Mouse (Mus musculus): ENCODE results near the gene Mmp14. TPM values are rescaled to one million over a fixed set of nuclear protein-coding genes. Genes with fewer than 3 reads are reported as not detected.

Gene Mmp14
- total RNA-seq, 1 experiment, result 29.8 TPM

DNA sequence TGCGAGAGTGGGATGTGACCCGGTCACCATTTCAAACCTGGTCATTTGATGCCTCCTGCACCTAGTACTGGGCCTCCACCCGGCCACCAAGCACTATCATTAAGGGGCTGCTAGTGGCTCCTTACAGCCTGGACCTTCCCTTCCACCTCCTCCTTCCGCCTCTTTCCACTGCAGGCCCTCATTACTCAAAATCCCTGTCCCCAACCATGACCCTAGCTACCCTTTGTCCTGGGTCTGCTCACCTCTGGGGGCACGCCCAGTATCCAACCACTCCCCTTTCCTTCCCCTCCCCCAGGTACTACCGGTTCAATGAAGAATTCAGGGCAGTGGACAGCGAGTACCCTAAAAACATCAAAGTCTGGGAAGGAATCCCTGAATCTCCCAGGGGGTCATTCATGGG is 8.2 kb downstream of the Mmp14 start:
- Histone ChIP-seq H3K9me3 (ENCODE audit: control insufficient read depth, insufficient read depth, low read depth, low read length) (no peaks in the 10 kb centered on the region), H3K36me3 (ENCODE audit: control insufficient read depth, insufficient read depth, low read length, poor library complexity, severe bottlenecking) (peaks cover 2% of the 10 kb centered on the region; the same call in 1 of the 2 replicates), H3K9ac (ENCODE audit: insufficient read depth, low read depth, low read length, poor library complexity, severe bottlenecking) (no peak overlapping the region), H3K27ac (ENCODE audit: insufficient read depth, low read depth, low read length, poor library complexity, severe bottlenecking) (no peak overlapping the region), H3K4me3 (ENCODE audit: insufficient read depth in 1 of 2, low read depth in 1 of 2, low read length in 2 of 2, poor library complexity in 1 of 2, severe bottlenecking in 1 of 2) (no peak overlapping the region), H3K4me1 (ENCODE audit: control insufficient read depth in 2 of 2, insufficient read depth in 2 of 2, low read length in 2 of 2, poor library complexity in 1 of 2) (peaks cover 9 to 30% of the 10 kb centered on the region in 2 experiments)
- in situ Hi-C loops (cut with MboI; ENCODE audit: low sequenced_read_pairs in 2 of 2, unreplicated experiment in 2 of 2), result no loop called here
- no peak for DNase-seq (ENCODE audit: low read depth, low spot score)
- TF ChIP-seq ZNF384 (IDR thresholded peaks at IDR 0.05; ENCODE audit: low read depth, low read length), result no peak
- TF ChIP-seq MAFK (IDR thresholded peaks at IDR 0.05; ENCODE audit: insufficient read depth, low read depth, low read length), result no peak
- no peak for TF ChIP-seq ZC3H11A (IDR thresholded peaks at IDR 0.05; ENCODE audit: borderline replicate concordance, low read depth, low read length)
- TF ChIP-seq CHD2 (IDR thresholded peaks at IDR 0.05; ENCODE audit: low read depth, low read length), result no peak
- TF ChIP-seq HCFC1 (IDR thresholded peaks at IDR 0.05; ENCODE audit: borderline replicate concordance, insufficient read depth, low read length), result no peak

DNA sequence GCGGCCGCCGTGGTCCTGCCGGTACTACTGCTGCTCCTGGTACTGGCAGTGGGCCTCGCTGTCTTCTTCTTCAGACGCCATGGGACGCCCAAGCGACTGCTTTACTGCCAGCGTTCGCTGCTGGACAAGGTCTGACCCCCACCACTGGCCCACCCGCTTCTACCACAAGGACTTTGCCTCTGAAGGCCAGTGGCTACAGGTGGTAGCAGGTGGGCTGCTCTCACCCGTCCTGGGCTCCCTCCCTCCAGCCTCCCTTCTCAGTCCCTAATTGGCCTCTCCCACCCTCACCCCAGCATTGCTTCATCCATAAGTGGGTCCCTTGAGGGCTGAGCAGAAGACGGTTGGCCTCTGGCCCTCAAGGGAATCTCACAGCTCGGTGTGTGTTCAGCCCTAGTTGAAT is 9.1 kb downstream of the Mmp14 start:
- no peak overlapping the region for H3K9ac ChIP-seq (ENCODE audit: insufficient read depth, low read depth, low read length, poor library complexity, severe bottlenecking)
- TF ChIP-seq HCFC1 (IDR thresholded peaks at IDR 0.05; ENCODE audit: borderline replicate concordance, insufficient read depth, low read length) (no peak), ZNF384 (IDR thresholded peaks at IDR 0.05; ENCODE audit: low read depth, low read length) (no peak)
- no peaks in the 10 kb centered on the region for H3K9me3 ChIP-seq (ENCODE audit: control insufficient read depth, insufficient read depth, low read depth, low read length)
- peaks cover 9 to 29% of the 10 kb centered on the region in 2 experiments for H3K4me1 ChIP-seq (ENCODE audit: control insufficient read depth in 2 of 2, insufficient read depth in 2 of 2, low read length in 2 of 2, poor library complexity in 1 of 2)
- DNase-seq (ENCODE audit: low read depth, low spot score), result no peak
- H3K4me3 ChIP-seq (ENCODE audit: insufficient read depth in 1 of 2, low read depth in 1 of 2, low read length in 2 of 2, poor library complexity in 1 of 2, severe bottlenecking in 1 of 2), result no peak overlapping the region
- peaks cover 2% of the 10 kb centered on the region; the same call in 1 of the 2 replicates for H3K36me3 ChIP-seq (ENCODE audit: control insufficient read depth, insufficient read depth, low read length, poor library complexity, severe bottlenecking)
- no peak overlapping the region for H3K27ac ChIP-seq (ENCODE audit: insufficient read depth, low read depth, low read length, poor library complexity, severe bottlenecking)
- in situ Hi-C loops (cut with MboI; ENCODE audit: low sequenced_read_pairs in 2 of 2, unreplicated experiment in 2 of 2), result no loop called here

DNA sequence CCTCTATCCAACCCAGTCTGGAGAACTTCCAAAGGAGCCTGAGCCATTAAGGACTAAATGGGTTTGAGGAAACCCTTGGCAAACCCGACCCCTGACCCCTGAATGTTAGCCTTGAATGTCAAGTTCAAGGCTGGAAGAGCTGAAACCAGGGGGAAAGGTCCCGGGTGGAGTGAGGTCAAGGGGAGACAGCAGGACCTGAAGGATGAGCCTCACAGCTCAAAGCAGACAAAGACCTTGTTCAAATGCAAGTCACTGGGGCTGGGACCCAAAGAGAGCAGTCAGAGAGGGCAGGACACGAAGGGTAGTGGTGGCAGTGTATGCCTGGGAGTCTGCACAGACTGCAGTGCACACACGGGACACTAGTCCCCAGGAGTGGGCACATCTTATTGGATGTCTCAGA is 10.0 kb downstream of the Mmp14 start:
- Histone ChIP-seq H3K36me3 (ENCODE audit: control insufficient read depth, insufficient read depth, low read length, poor library complexity, severe bottlenecking) (peaks cover 2% of the 10 kb centered on the region; the same call in 1 of the 2 replicates), H3K9me3 (ENCODE audit: control insufficient read depth, insufficient read depth, low read depth, low read length) (no peaks in the 10 kb centered on the region), H3K4me1 (ENCODE audit: control insufficient read depth in 2 of 2, insufficient read depth in 2 of 2, low read length in 2 of 2, poor library complexity in 1 of 2) (peaks cover 9 to 28% of the 10 kb centered on the region in 2 experiments), H3K9ac (ENCODE audit: insufficient read depth, low read depth, low read length, poor library complexity, severe bottlenecking) (no peak overlapping the region), H3K4me3 (ENCODE audit: insufficient read depth in 1 of 2, low read depth in 1 of 2, low read length in 2 of 2, poor library complexity in 1 of 2, severe bottlenecking in 1 of 2) (no peak overlapping the region), H3K27ac (ENCODE audit: insufficient read depth, low read depth, low read length, poor library complexity, severe bottlenecking) (no peak overlapping the region)
- no peak for DNase-seq (ENCODE audit: low read depth, low spot score)
- TF ChIP-seq MAFK (IDR thresholded peaks at IDR 0.05; ENCODE audit: insufficient read depth, low read depth, low read length) (no peak), HCFC1 (IDR thresholded peaks at IDR 0.05; ENCODE audit: borderline replicate concordance, insufficient read depth, low read length) (no peak), ZNF384 (IDR thresholded peaks at IDR 0.05; ENCODE audit: low read depth, low read length) (no peak), CHD2 (IDR thresholded peaks at IDR 0.05; ENCODE audit: low read depth, low read length) (no peak), ZC3H11A (IDR thresholded peaks at IDR 0.05; ENCODE audit: borderline replicate concordance, low read depth, low read length) (no peak)
- in situ Hi-C loops (cut with MboI; ENCODE audit: low sequenced_read_pairs in 2 of 2, unreplicated experiment in 2 of 2), result no loop called here

DNA sequence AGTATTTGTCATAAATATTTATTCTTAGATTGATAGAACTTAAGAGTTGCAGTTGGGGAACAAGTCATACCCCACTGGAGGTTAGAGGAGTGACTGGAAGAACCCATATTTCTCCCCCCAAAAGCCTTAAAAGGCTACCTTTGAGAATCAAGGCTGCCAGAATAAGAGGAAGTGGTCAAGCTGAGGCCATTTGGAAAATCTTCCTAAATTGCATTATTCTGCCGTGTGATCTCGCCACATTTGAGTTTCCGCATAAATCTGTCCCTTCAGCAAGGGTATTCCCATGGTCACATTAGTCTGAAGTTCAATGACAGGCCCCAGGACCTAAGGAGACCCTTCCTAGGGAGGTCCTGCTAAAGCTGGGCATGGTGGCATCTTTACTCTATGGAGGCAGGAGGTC is 11.1 kb downstream of the Mmp14 start:
- H3K36me3 ChIP-seq (ENCODE audit: control insufficient read depth, insufficient read depth, low read length, poor library complexity, severe bottlenecking), result no peaks in the 10 kb centered on the region
- no peak overlapping the region for H3K4me3 ChIP-seq (ENCODE audit: insufficient read depth in 1 of 2, low read depth in 1 of 2, low read length in 2 of 2, poor library complexity in 1 of 2, severe bottlenecking in 1 of 2)
- no peak overlapping the region for H3K9ac ChIP-seq (ENCODE audit: insufficient read depth, low read depth, low read length, poor library complexity, severe bottlenecking)
- no peak for TF ChIP-seq CHD2 (IDR thresholded peaks at IDR 0.05; ENCODE audit: low read depth, low read length)
- no peak for TF ChIP-seq ZNF384 (IDR thresholded peaks at IDR 0.05; ENCODE audit: low read depth, low read length)
- no peak for TF ChIP-seq MAFK (IDR thresholded peaks at IDR 0.05; ENCODE audit: insufficient read depth, low read depth, low read length)
- no peak for TF ChIP-seq HCFC1 (IDR thresholded peaks at IDR 0.05; ENCODE audit: borderline replicate concordance, insufficient read depth, low read length)
- no peak for TF ChIP-seq ZC3H11A (IDR thresholded peaks at IDR 0.05; ENCODE audit: borderline replicate concordance, low read depth, low read length)
- in situ Hi-C loops (cut with MboI; ENCODE audit: low sequenced_read_pairs in 2 of 2, unreplicated experiment in 2 of 2), result no loop called here
- peaks cover 9 to 28% of the 10 kb centered on the region in 2 experiments for H3K4me1 ChIP-seq (ENCODE audit: control insufficient read depth in 2 of 2, insufficient read depth in 2 of 2, low read length in 2 of 2, poor library complexity in 1 of 2)
- no peak overlapping the region for H3K27ac ChIP-seq (ENCODE audit: insufficient read depth, low read depth, low read length, poor library complexity, severe bottlenecking)
- DNase-seq (ENCODE audit: low read depth, low spot score), result no peak
- no peaks in the 10 kb centered on the region for H3K9me3 ChIP-seq (ENCODE audit: control insufficient read depth, insufficient read depth, low read depth, low read length)

DNA sequence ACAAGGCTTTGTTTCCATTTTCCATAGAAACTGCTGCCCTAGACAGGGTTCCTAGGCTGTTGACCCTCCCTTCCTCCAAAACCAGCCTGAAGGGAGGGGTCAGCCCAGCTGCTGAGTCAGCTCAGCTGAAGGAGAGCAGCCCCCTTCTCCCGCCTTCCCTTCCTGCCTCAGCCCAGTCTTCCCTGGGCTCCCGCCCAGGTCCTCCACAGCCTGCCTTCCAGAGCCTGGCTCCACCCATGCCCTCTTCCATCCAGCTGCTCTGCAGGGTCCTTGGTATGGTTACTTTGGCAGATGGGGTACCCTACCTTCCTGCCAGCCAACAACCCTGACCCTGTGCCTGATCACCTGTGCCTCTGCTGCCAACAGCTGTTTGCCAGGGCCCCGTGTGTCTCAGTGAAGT is 11.8 kb downstream of the Mmp14 start:
- Histone ChIP-seq H3K4me3 (ENCODE audit: insufficient read depth in 1 of 2, low read depth in 1 of 2, low read length in 2 of 2, poor library complexity in 1 of 2, severe bottlenecking in 1 of 2) (peak overlapping the region in 1 of 2 experiments; percentile 30; a peak in 2 of 4 replicates), H3K9me3 (ENCODE audit: control insufficient read depth, insufficient read depth, low read depth, low read length) (no peaks in the 10 kb centered on the region), H3K9ac (ENCODE audit: insufficient read depth, low read depth, low read length, poor library complexity, severe bottlenecking) (no peak overlapping the region; the same call in 1 of the 2 replicates), H3K27ac (ENCODE audit: insufficient read depth, low read depth, low read length, poor library complexity, severe bottlenecking) (no peak overlapping the region), H3K36me3 (ENCODE audit: control insufficient read depth, insufficient read depth, low read length, poor library complexity, severe bottlenecking) (no peaks in the 10 kb centered on the region), H3K4me1 (ENCODE audit: control insufficient read depth in 2 of 2, insufficient read depth in 2 of 2, low read length in 2 of 2, poor library complexity in 1 of 2) (peaks cover 9 to 28% of the 10 kb centered on the region in 2 experiments)
- DNase-seq (ENCODE audit: low read depth, low spot score), result no peak
- in situ Hi-C loops (cut with MboI; ENCODE audit: low sequenced_read_pairs in 2 of 2, unreplicated experiment in 2 of 2), result no loop called here
- peak; percentile 93 for TF ChIP-seq MAFK (IDR thresholded peaks at IDR 0.05; ENCODE audit: insufficient read depth, low read depth, low read length)
- no peak for TF ChIP-seq CHD2 (IDR thresholded peaks at IDR 0.05; ENCODE audit: low read depth, low read length)

Data from ES-E14 (cell line).